Comparison of ENCODE assay signal across 17 mouse cellular contexts in the genomic region with DNA sequence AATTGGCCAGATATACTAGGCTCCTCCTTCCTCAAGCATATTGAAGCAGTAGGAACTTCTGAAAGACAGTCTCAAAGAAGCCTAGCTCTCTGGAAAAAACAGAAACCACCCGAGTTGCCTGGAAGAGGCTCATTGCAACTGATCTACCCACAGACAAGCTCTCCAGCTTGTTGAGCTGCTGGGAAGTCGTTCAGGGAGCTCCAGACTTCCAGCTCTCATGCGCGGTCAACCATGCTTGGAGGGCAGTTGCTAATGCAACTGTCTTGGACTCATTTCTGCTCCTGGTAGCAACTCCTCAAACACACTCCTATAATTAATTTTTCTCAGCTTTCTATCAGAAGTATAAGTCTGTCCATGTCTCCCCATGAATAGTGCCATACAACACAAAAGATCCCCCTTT.
"Had no signal": no experiment of that assay in that cellular context is flagged by ENCODE, and none has a peak within 500 bp of the region (broad histone marks: within the 10 kb centered on the region; RNA-seq: fewer than 3 reads in every experiment).

No protein-coding gene starts in this region.

- DNase-seq: heart, postnatal 10 days; heart, postnatal 14 days; heart, postnatal 36 days; heart, postnatal 4 days; kidney, adult 11 months; kidney, adult 18-20 months; kidney, adult 2 months; kidney, adult 9 months; kidney, postnatal 14 days; kidney, postnatal 25 days; kidney, postnatal 4 days; layer of hippocampus, adult 9-11 months; layer of hippocampus, postnatal 36 days had no signal

- ATAC-seq: inflammation-experienced regulatory T-cells, adult 6 months; intestine, embryonic 15.5 days; intestine, embryonic 16.5 days; intestine, postnatal 0 days had no signal
